Mouse (Mus musculus): Measurements from ENCODE around the gene Wbp1.

Gene Wbp1

DNA sequence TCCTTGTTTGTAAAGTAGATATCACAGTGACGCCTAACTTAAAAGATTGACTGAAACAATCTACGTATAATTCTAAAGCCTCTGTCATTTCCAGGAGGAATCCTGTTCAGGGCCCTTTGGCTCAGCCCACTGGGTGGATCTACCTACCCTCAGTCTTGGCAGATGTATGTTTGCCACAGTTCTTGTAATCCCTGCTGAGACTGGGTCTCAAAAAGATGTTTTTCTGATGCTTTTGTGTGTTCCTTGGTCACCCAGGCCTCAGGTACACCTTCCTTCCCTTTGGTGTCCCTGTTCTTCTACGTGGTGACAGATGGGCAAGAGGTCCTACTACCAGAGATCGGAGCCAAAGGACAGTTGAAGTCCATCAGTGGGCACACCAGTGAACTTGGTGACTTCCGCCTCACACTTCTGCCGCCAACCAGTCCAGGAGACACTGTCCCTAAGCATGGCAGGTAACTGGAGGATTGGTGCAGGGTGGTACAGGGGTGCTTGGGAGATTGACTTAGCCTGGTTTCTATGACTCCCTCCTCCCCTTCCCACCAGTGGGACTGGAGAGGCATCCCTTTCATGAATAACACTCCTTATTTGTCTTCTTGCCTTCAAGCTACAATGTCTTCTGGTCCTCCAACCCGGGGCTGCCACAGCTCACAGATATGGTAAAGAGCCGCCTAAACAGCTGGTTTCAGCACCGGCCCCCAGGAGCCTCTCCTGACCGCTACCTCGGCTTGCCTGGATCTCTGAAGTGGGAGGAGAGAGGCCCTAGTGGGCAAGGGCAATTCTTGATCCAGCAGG lies 4.8 kb downstream of the Wbp1 start:
- DNase-seq (ENCODE audit: low spot score in 2 of 2): no peak

- DNase-seq (ENCODE audit: low spot score in 2 of 2): no peak
Measured at GRCm38 (mm10) chr6:83115682-83116372, 5.5 kb downstream of the Wbp1 start.

GRCm38 (mm10) chr6:83115011-83115671 lies 6.2 kb downstream of the Wbp1 start, which contains the start of gene Mogs:
Mogs (plus strand) TSS chr6:83115496.
- peak; percentile 92 to 95 for DNase-seq (ENCODE audit: low spot score in 2 of 2)

DNA sequence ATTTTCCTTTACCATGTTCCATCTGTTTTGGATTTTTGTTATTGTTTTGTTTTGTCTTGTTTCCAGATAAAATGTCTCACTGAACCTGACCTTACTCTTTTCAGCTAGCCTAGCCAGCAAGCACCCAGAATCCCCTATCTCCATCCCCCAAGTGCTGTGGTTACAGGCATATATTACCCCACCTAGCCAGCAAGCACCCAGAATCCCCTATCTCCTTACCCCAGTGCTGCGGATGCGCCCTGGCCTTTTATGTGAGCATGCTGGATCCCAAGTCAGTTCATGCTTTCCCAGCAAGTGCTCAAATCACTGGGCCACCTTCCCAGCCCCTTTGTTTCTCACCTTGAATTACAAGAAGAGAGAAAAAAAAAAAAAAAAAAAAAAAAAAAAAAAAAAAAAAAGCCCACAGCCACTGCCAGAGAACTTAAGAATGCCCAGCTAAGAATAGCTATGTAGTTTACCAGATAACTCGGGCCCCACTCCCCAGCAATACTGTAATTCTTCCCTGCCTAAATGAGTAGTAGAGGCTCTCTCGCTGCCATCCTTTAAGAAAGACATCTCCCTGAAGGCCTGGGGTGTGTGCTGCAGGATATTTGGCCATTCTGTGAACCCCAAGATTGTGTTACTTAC lies 9.7 kb downstream of the Wbp1 start:
- no peak for DNase-seq (ENCODE audit: low spot score in 2 of 2)

DNA sequence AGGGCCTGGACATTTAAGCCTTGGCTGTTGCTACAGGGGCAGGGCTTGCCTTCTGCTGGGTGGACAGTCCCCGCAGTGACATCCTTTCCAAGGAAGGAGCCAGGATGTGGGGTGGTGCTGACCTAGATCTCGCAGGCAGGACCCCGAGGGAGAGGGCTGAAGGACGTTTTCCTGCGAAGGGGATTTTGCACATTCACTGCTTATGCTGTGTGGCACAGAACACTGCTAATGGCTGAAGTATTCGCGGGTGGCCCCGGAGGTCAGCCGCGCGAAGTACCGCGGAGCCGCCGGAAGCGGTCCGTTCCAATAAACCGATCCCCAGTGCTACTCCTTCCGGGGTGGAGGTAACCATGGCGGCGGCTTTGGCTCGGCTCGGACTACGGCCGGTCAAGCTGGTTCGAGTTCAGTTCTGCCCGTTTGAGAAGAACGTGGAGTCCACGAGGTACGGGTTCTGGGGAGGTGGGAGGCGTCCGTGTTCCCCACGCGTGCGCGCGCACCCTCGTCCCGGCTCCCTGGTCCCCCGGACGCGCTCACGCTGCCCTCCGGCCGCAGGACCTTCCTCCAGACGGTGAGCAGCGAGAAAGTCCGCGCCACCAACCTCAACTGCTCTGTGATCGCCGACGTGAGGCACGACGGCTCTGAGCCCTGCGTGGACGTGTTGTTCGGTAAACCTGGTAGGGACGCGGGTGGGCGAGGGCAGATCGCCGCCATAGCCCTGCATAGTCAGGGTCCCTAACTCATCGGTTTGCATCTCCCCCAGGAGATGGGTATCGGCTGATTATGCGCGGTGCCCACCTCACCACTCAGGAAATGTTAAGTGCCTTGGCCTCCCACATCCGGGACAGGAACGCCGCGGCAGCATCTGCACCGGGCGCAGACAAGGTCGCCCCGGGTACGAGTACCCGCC lies 12.3 kb downstream of the Wbp1 start, which contains the start of gene Mrpl53:
Mrpl53 (plus strand) TSS at position 279 of the 907 bp plus-strand sequence.
- DNase-seq (ENCODE audit: low spot score in 2 of 2): peak; percentile 76 to 82

DNA sequence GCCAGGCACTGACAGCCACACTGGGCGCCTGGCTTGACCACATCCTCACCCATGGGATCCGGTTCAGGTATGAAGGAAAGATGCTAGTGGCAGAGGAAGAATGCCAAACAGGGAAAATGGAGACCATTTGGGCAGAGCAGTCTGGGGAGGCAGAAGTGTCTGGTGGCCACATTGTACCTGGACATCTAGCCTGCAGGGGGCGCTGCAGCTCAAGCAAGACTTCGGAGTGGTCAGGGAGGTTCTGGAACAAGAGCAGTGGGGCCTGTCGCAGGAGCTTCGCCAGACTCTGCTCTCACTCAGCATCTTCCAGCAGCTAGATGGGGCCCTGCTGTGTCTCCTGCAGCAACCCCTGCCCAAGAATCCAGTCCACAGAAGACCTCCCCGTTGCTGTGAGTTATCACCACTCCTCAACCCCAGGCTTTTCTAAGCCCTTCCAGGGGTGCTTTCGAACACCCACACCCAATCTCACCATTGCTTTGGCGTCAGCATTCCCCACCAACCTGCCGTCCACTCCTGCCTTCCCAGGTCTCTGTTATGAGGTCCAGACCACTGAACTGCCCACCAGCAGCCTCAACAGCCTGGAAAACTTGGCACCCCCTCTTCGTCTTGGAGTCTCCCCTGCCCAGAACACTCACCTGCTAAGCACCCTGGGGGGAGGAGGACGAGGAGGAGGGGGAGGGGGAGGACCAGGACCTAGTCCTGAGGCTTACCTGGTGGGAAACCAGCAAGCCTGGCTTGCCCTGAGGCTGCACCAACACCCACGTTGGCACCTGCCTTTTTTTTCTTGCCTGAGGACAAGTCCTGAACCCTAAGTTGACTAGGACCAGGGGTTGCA lies 13.6 kb downstream of the Wbp1 start:
- DNase-seq (ENCODE audit: low spot score in 2 of 2): peak; percentile 59 to 73

- no peak for DNase-seq (ENCODE audit: low spot score in 2 of 2)
Measured at GRCm38 (mm10) chr6:83104158-83104557, 17.2 kb downstream of the Wbp1 start.

DNA sequence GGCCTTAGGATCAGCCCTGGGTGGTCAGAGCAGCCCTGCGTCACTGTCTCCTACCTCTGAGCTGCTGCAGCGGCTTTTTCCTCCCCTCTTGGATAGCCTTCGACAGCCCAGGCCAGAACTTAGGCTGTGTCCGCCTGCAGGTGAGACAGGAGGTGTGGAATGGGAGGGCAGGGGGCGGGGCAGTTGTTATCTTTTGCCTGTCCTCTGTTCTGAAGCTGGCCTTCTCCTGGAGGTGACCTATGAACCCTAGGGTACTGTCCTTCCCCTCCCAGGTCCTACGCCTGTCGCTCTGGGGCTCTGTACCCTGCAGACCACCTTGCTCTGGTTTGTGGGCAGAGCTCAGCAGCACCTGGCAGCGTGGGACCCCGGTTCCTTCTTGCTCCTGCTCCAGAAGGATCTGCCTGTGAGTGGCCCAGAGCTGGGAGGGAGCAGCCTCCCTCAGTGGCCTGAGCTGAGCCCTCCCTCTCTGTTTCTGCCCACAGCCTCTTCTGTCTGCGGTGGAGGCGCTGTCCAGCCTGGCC lies 18.2 kb downstream of the Wbp1 start:
- DNase-seq (ENCODE audit: low spot score in 2 of 2): no peak

GRCm38 (mm10) chr6:83101688-83102556 lies 19.4 kb downstream of the Wbp1 start:
- DNase-seq (ENCODE audit: low spot score in 2 of 2): peak; percentile 53 to 57

DNA sequence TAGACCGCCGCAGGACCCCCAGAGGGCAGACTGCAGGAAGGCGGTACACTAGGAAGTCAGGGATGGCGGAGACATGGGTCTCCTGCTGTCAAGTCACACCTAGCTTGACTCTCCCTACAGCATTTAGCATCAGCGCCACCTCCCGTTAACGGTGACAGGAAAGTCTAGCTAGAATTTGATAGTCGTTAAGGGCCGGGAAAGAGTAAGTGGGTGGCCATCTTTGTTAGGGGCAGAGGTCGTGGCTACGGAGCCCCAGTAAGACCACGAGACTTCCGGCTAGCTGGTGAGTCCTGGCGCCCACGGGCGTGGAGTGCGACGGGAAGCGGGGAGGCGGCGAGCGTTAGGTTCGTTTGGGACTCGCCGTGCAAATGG lies 20.1 kb downstream of the Wbp1 start, which contains the start of the genes Ccdc142 and Gm42688:
Ccdc142 (plus strand) TSS at position 286 of the 372 bp plus-strand sequence.
Gm42688 (plus strand) TSS at position 302 of the 372 bp plus-strand sequence.
- peak; percentile 86 to 89 for DNase-seq (ENCODE audit: low spot score in 2 of 2)

GRCm38 (mm10) chr6:83098411-83098810 lies 22.9 kb downstream of the Wbp1 start:
- no peak for DNase-seq (ENCODE audit: low spot score in 2 of 2)

DNA sequence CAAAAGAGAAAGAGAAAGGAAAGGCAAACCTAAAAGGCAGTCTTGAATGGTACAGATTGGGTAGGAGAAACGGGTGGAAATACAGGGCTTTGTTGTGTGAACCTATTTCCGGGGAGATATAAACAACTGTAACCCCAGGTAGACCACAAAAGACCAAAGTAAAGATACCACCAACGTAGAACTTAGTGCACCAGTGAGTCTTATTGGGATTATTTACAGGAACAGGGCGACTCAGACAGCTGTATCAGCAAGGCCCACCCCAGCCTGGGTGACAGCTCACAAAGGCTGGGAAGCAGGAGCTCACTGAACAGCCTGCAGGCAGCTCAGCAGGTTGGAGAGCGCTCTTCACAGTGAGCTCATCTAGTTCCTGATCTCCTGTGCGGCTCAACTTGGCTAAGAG lies 25.4 kb downstream of the Wbp1 start:
- DNase-seq (ENCODE audit: low spot score in 2 of 2): no peak

- DNase-seq (ENCODE audit: low spot score in 2 of 2): no peak
Measured at GRCm38 (mm10) chr6:83092416-83093127, 28.8 kb downstream of the Wbp1 start.

- no peak for DNase-seq (ENCODE audit: low spot score in 2 of 2)
Measured at GRCm38 (mm10) chr6:83087926-83088260, 33.5 kb downstream of the Wbp1 start.

- peak in 1 of 2 experiments; percentile 11 for DNase-seq (ENCODE audit: low spot score in 2 of 2)
Measured at GRCm38 (mm10) chr6:83087205-83087925, 34.0 kb downstream of the Wbp1 start.

- no peak for DNase-seq (ENCODE audit: low spot score in 2 of 2)
Measured at GRCm38 (mm10) chr6:83086121-83087035, 35.0 kb downstream of the Wbp1 start, which contains the start of gene Lbx2. Lbx2 (plus strand) TSS chr6:83086367.
